Comparison of ENCODE assay signal across 9 mouse cellular contexts in the genomic region with DNA sequence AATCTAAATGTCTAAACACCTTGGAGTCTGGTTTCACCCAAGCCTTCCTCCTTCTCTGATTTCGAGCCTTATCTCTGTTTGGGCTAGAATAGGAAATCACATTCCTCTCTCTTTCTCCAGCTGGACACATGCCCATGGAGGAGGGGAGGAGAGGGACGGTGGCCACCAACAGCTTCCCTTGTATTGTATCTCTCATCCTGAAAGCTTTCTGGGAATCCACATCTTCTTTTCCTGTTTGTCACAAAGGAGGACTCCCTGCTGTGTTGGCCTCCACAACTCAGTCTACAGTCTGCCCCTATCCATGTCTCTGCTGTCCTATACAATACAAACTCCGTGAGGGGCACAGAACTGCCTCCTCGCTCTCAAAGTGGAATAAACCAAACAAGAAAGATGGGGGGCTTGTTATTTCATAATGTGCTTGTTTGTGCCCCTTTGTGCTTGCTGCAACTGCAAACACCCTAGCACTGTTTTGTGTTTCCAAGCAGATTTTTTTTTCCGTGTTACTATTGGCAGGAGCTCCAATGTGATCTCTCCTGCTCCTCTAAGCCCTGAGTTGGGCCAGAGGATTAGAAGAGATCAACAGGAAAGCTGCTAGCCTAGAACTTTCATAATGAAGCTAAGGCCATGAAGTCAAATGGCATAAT.
A peak's percentile ranks its signal among the peaks of the same experiment; 100 is the strongest.
DNase-seq lines count a peak whose midpoint lies in the region; ATAC-seq and TF ChIP-seq lines count a peak whose summit lies in the region.
"Had no signal": no experiment of that assay in that cellular context is flagged by ENCODE, and none has a peak within 500 bp of the region (broad histone marks: within the 10 kb centered on the region; RNA-seq: fewer than 3 reads in every experiment).

No protein-coding gene starts in this region.

- ATAC-seq in stomach, postnatal 0 days (ENCODE audit: low FRiP score, low TSS enrichment): peak; percentile 35; the same call in 1 of the 2 replicates
- no peak for ATAC-seq in erythroblast, adult 5-6 weeks (replicated peaks; ENCODE audit: low FRiP score, poor library complexity, severe bottlenecking)

- H3K4me1 ChIP-seq in stomach, postnatal 0 days (replicated peaks; ENCODE audit: control insufficient read depth, insufficient read depth): 0 out of 2 replicates have a peak, but pooled peaks cover 2% of the 10 kb centered on the region

- H3K4me2 ChIP-seq in stomach, postnatal 0 days (replicated peaks; ENCODE audit: low read depth): no peak overlapping the region

- intact Hi-C loops in gastrocnemius, adult 2 months (cut with DNase I): no loop called here

- no peak overlapping the region for H3K9ac ChIP-seq in stomach, postnatal 0 days (ENCODE audit: low read length)
- H3K9ac ChIP-seq: liver, embryonic 14.5 days had no signal

- no peaks in the 10 kb centered on the region; the same call in none of the 2 replicates for H3K36me3 ChIP-seq in stomach, postnatal 0 days (ENCODE audit: control insufficient read depth, insufficient read depth, low read length)

- peak; percentile 25 for DNase-seq in adrenal gland, postnatal 10 days
- no peak for DNase-seq in adrenal gland, adult 8-10 months
- peak; percentile 39 for DNase-seq in embryo, embryonic 10.5 days (ENCODE audit: low spot score)
- peak; percentile 64 for DNase-seq in heart, postnatal 4 days
- DNase-seq in lung, adult 18-20 months: peak; percentile 36 to 54
- no peak for DNase-seq in stomach, postnatal 0 days (ENCODE audit: low spot score)
- no peak for DNase-seq in gastrocnemius, adult 2 months

- TF ChIP-seq CTCF in stomach, postnatal 0 days (IDR thresholded peaks at IDR 0.05; ENCODE audit: low read depth): no peak
- no peak for TF ChIP-seq CTCF in gastrocnemius, adult 2 months (IDR thresholded peaks at IDR 0.05)

- peak overlapping the region; percentile 25; the same call in 1 of the 2 replicates for H3K27ac ChIP-seq in stomach, postnatal 0 days (replicated peaks)
- H3K27ac ChIP-seq in gastrocnemius, adult 2 months: no peak overlapping the region
- H3K27ac ChIP-seq: liver, embryonic 14.5 days had no signal

- TF ChIP-seq EP300 in stomach, postnatal 0 days (optimal IDR thresholded peaks at IDR 0.05): no peak

- 28% methylated on average over 5 of the region's 5 CpGs for WGBS in stomach, postnatal 0 days

- no peaks in the 10 kb centered on the region for H3K9me3 ChIP-seq in stomach, postnatal 0 days (ENCODE audit: control insufficient read depth, low read length)

- H3K27me3 ChIP-seq in stomach, postnatal 0 days (ENCODE audit: control insufficient read depth, insufficient read depth, low read length): no peaks in the 10 kb centered on the region

- H3K4me3 ChIP-seq in stomach, postnatal 0 days (ENCODE audit: low read depth, low read length): no peak overlapping the region
- no peak overlapping the region for H3K4me3 ChIP-seq in gastrocnemius, adult 2 months

Comparison
In these comparisons a context has a peak if more than half of its experiments do, and no peak if none do; other contexts are left out.
1. DNase-seq: peak in adrenal gland, postnatal 10 days (single experiment), embryo, embryonic 10.5 days (single experiment), heart, postnatal 4 days (single experiment) and lung, adult 18-20 months (2 of 2); none in adrenal gland, adult 8-10 months (single experiment), stomach, postnatal 0 days (single experiment) and gastrocnemius, adult 2 months (single experiment).